Mouse (Mus musculus) megakaryocyte-erythroid progenitor cell, adult 5-6 weeks (primary cell): ENCODE measurements around the gene Alg9. TPM values are rescaled to one million over a fixed set of nuclear protein-coding genes. Genes with fewer than 3 reads are reported as not detected.

ENCODE experiments used
- ATAC-seq: replicated peaks from 2 replicates; pipeline ENCODE4 v1.8.0; 2016; ENCODE audit warnings: mild to moderate bottlenecking, inconsistent platforms; ENCODE audit not compliant: severe bottlenecking, poor library complexity, low FRiP score, low TSS enrichment
- total RNA-seq, 2 experiments: library from RNA; stranded (forward) in 1 of 2; stranded (reverse) in 1 of 2; fragments of 200-1000, 215-1000 nt in 1 of 2; fragments of >200 nt in 1 of 2; fragmentation: Nextera tagmentation in 1 of 2; gene quantifications; 2 replicates each; pipeline ENCODE4 v1.2.3; 2014 to 2017

The Alg9 gene
- total RNA-seq, 2 experiments from 2014 or later = 19.5 to 36.0 TPM

- no peak for ATAC-seq
Observed at GRCm38 (mm10) chr9:50867015-50867414, 92.2 kb downstream of the Alg9 start.

- no peak for ATAC-seq
Observed at GRCm38 (mm10) chr9:50868182-50868581, 93.4 kb downstream of the Alg9 start.

- ATAC-seq = no peak
Observed at GRCm38 (mm10) chr9:50873210-50873609, 98.4 kb downstream of the Alg9 start.

GRCm38 (mm10) chr9:50874031-50874430 is 99.2 kb downstream of the Alg9 start:
- ATAC-seq = no peak

- no peak for ATAC-seq
Observed at GRCm38 (mm10) chr9:50875470-50875869, 100.7 kb downstream of the Alg9 start.

- no peak for ATAC-seq
Observed at GRCm38 (mm10) chr9:50876287-50876686, 101.5 kb downstream of the Alg9 start.

GRCm38 (mm10) chr9:50877431-50877830 is 102.6 kb downstream of the Alg9 start:
- ATAC-seq = no peak

- no peak for ATAC-seq
Observed at GRCm38 (mm10) chr9:50882183-50882582, 107.4 kb downstream of the Alg9 start.

- ATAC-seq = no peak
Observed at GRCm38 (mm10) chr9:50884093-50884492, 109.3 kb downstream of the Alg9 start.

GRCm38 (mm10) chr9:50884741-50885599 is 110.2 kb downstream of the Alg9 start:
- no peak for ATAC-seq

GRCm38 (mm10) chr9:50885600-50885987 is 110.8 kb downstream of the Alg9 start:
- no peak for ATAC-seq

GRCm38 (mm10) chr9:50886870-50887269 is 112.1 kb downstream of the Alg9 start:
- ATAC-seq = no peak

GRCm38 (mm10) chr9:50887351-50887750 is 112.5 kb downstream of the Alg9 start:
- ATAC-seq = no peak

GRCm38 (mm10) chr9:50889211-50889610 is 114.4 kb downstream of the Alg9 start:
- ATAC-seq = no peak

GRCm38 (mm10) chr9:50889964-50890363 is 115.1 kb downstream of the Alg9 start:
- ATAC-seq = no peak

GRCm38 (mm10) chr9:50890494-50891090 is 115.8 kb downstream of the Alg9 start:
- no peak for ATAC-seq

Other genes with a start within 250 kb of the Alg9 start
- 76.0 and 81.6 TPM in 2 replicates for gene Pts, start 246.3 kb upstream of the Alg9 start, total RNA-seq (2014; fragmentation: Nextera tagmentation)
- gene Pts, start 246.3 kb upstream of the Alg9 start, total RNA-seq (2017) = 45.2 and 74.2 TPM in 2 replicates
- gene Il18, start 220.2 kb upstream of the Alg9 start, total RNA-seq (2014; fragmentation: Nextera tagmentation) = 1.8 TPM in 1 of 2 replicates, not detected in the other
- gene Il18, start 220.2 kb upstream of the Alg9 start, total RNA-seq (2017) = 1.5 TPM in 1 of 2 replicates, not detected in the other
- 0.20 TPM in 1 of 2 replicates, not detected in the other for gene Bco2, start 219.8 kb upstream of the Alg9 start, total RNA-seq (2014; fragmentation: Nextera tagmentation)
- gene Bco2, start 219.8 kb upstream of the Alg9 start, total RNA-seq (2017) = 0.50 and 0.89 TPM in 2 replicates
- not detected in 2 replicates for gene Tex12, start 213.7 kb upstream of the Alg9 start, total RNA-seq (2014; fragmentation: Nextera tagmentation)
- gene Tex12, start 213.7 kb upstream of the Alg9 start, total RNA-seq (2017) = not detected in 2 replicates
- 254 and 275 TPM in 2 replicates for gene Sdhd, start 171.2 kb upstream of the Alg9 start, total RNA-seq (2014; fragmentation: Nextera tagmentation)
- 241 and 307 TPM in 2 replicates for gene Sdhd, start 171.2 kb upstream of the Alg9 start, total RNA-seq (2017)
- 176 and 190 TPM in 2 replicates for gene Timm8b, start 171.1 kb upstream of the Alg9 start, total RNA-seq (2014; fragmentation: Nextera tagmentation)
- gene Timm8b, start 171.1 kb upstream of the Alg9 start, total RNA-seq (2017) = 253 and 291 TPM in 2 replicates
- gene Pih1d2, start 157.7 kb upstream of the Alg9 start, total RNA-seq (2014; fragmentation: Nextera tagmentation) = 3.5 and 3.8 TPM in 2 replicates
- gene Pih1d2, start 157.7 kb upstream of the Alg9 start, total RNA-seq (2017) = 10.4 TPM in 1 of 2 replicates, not detected in the other
- 21.6 and 27.6 TPM in 2 replicates for gene Nkapd1, start 157.6 kb upstream of the Alg9 start, total RNA-seq (2014; fragmentation: Nextera tagmentation)
- 46.2 and 51.8 TPM in 2 replicates for gene Nkapd1, start 157.6 kb upstream of the Alg9 start, total RNA-seq (2017)
- gene Dlat, start 115.2 kb upstream of the Alg9 start, total RNA-seq (2014; fragmentation: Nextera tagmentation) = 41.0 and 51.5 TPM in 2 replicates
- gene Dlat, start 115.2 kb upstream of the Alg9 start, total RNA-seq (2017) = 52.4 and 68.9 TPM in 2 replicates
- not detected in 2 replicates for gene Dixdc1, start 35.5 kb upstream of the Alg9 start, total RNA-seq (2014; fragmentation: Nextera tagmentation)
- not detected in 2 replicates for gene Dixdc1, start 35.5 kb upstream of the Alg9 start, total RNA-seq (2017)
- not detected in 2 replicates for gene 2310030G06Rik, start 28.5 kb upstream of the Alg9 start, total RNA-seq (2014; fragmentation: Nextera tagmentation)
- not detected in 2 replicates for gene 2310030G06Rik, start 28.5 kb upstream of the Alg9 start, total RNA-seq (2017)
- not detected in 2 replicates for gene Cryab, start 23.7 kb upstream of the Alg9 start, total RNA-seq (2014; fragmentation: Nextera tagmentation)
- gene Cryab, start 23.7 kb upstream of the Alg9 start, total RNA-seq (2017) = not detected in 2 replicates
- not detected in 2 replicates for gene Hspb2, start 22.7 kb upstream of the Alg9 start, total RNA-seq (2014; fragmentation: Nextera tagmentation)
- not detected in 2 replicates for gene Hspb2, start 22.7 kb upstream of the Alg9 start, total RNA-seq (2017)
- gene Fdxacb1, start 6.8 kb upstream of the Alg9 start, total RNA-seq (2014; fragmentation: Nextera tagmentation) = 12.7 and 21.0 TPM in 2 replicates
- gene Fdxacb1, start 6.8 kb upstream of the Alg9 start, total RNA-seq (2017) = 10.5 and 10.8 TPM in 2 replicates
- 11.8 and 30.5 TPM in 2 replicates for gene 1110032A03Rik, start 501 bp downstream of the Alg9 start, total RNA-seq (2014; fragmentation: Nextera tagmentation)
- 19.4 and 26.2 TPM in 2 replicates for gene 1110032A03Rik, start 501 bp downstream of the Alg9 start, total RNA-seq (2017)
- 89.1 and 93.7 TPM in 2 replicates for gene Ppp2r1b, start 70.3 kb downstream of the Alg9 start, total RNA-seq (2014; fragmentation: Nextera tagmentation)
- gene Ppp2r1b, start 70.3 kb downstream of the Alg9 start, total RNA-seq (2017) = 88.2 and 109 TPM in 2 replicates
- 28.4 and 41.0 TPM in 2 replicates for gene Sik2, start 234.1 kb downstream of the Alg9 start, total RNA-seq (2014; fragmentation: Nextera tagmentation)
- 10.6 and 13.2 TPM in 2 replicates for gene Sik2, start 234.1 kb downstream of the Alg9 start, total RNA-seq (2017)